Mouse (Mus musculus) heart, embryonic 16.5 days (tissue): ENCODE data around the gene Tmem51. TPM values are rescaled to one million over a fixed set of nuclear protein-coding genes. Genes with fewer than 3 reads are reported as not detected.

Experiments
- ATAC-seq: fragments of 200-750 bp; cut with Nextera tagmentation; replicated peaks from 2 replicates; pipeline ENCODE4 v1.8.0; 2017; ENCODE audit warnings: moderate number of reproducible peaks; ENCODE audit not compliant: insufficient read depth, low FRiP score; ENCODE audit errors: extremely low read depth
- H3K27ac ChIP-seq: fragments of 300-500 bp; sonication (generic); 2 replicates; pipeline ENCODE4 v1.5.1; 2014; ENCODE audit warnings: mild to moderate bottlenecking, low read length, control low read depth, moderate library complexity
- H3K27me3 ChIP-seq: fragments of 300-500 bp; sonication (generic); 2 replicates; pipeline ENCODE4 v1.6.1; 2014; ENCODE audit warnings: low read length, mixed read lengths; ENCODE audit not compliant: control insufficient read depth, insufficient read depth
- H3K36me3 ChIP-seq: fragments of 300-500 bp; sonication (generic); 2 replicates; pipeline ENCODE4 v1.6.1; 2014; ENCODE audit not compliant: control insufficient read depth, insufficient read depth
- H3K4me1 ChIP-seq: fragments of 300-500 bp; sonication (generic); 2 replicates; pipeline ENCODE4 v1.6.1; 2014; ENCODE audit warnings: low read length, mixed read lengths; ENCODE audit not compliant: control insufficient read depth, insufficient read depth
- H3K4me2 ChIP-seq: fragments of 300-500 bp; sonication (generic); 2 replicates; pipeline ENCODE4 v1.6.1; 2014; ENCODE audit warnings: low read depth, mild to moderate bottlenecking, control low read depth, low read length
- H3K4me3 ChIP-seq: fragments of 300-500 bp; sonication (generic); 2 replicates; pipeline ENCODE4 v1.5.1; 2014; ENCODE audit warnings: mild to moderate bottlenecking, control low read depth, low read length
- H3K9ac ChIP-seq: fragments of 300-500 bp; sonication (generic); 2 replicates; pipeline ENCODE4 v1.6.1; 2014; ENCODE audit warnings: low read length, control low read depth
- H3K9me3 ChIP-seq: fragments of 300-500 bp; sonication (generic); replicated peaks from 2 replicates; pipeline ENCODE4 v1.6.1; 2016; ENCODE audit warnings: low read length; ENCODE audit not compliant: control insufficient read depth
- WGBS: fragments of 180-500 bp; shearing (Covaris S2); extraction: QIAGEN DNeasy Blood & Tissue Kit; methylation state at CpG from one replicate; pipeline ENCODE4 v1.1.7; 2014; 5-methylcytosine and 5-hydroxymethylcytosine counted together
- polyA plus RNA-seq: library from polyadenylated mRNA; unstranded; fragments of >200 nt; fragmentation: Nextera tagmentation; extraction: Ambion mirVana; gene quantifications from 2 replicates; pipeline ENCODE4 v1.2.1, GENCODE M21; 2015

Tmem51 gene
- polyA plus RNA-seq, 1 experiment from 2014 or later = 49.2 TPM

DNA sequence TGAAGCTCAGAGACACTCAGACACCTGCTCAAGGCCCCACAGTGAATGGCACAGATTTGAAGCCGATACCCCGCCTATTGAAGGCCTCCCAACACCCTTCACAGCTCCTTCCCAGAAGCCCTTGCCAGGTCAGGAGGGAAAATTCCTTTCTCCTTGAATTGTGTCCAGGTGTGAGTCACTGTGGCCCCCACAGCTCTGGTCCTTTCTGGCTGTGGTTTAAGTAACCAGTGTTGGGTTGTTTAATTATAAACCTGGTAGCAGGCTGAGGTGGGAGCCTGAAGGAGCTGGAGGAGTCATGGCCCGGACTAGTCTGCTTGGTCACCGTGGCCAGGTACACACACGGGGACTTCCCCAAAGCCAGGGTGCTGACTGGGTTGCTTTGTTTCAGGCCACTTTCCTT is 37.1 kb downstream of the Tmem51 start:
- Histone ChIP-seq H3K36me3 (no peaks in the 10 kb centered on the region), H3K9ac (no peak overlapping the region), H3K4me1 (peaks cover 33% of the 10 kb centered on the region), H3K4me2 (no peak overlapping the region), H3K27ac (no peak overlapping the region), H3K27me3 (no peaks in the 10 kb centered on the region), H3K4me3 (no peak overlapping the region), H3K9me3 (no peaks in the 10 kb centered on the region)
- ATAC-seq = no peak
- WGBS = 84% methylated on average over 5 of the region's 5 CpGs

DNA sequence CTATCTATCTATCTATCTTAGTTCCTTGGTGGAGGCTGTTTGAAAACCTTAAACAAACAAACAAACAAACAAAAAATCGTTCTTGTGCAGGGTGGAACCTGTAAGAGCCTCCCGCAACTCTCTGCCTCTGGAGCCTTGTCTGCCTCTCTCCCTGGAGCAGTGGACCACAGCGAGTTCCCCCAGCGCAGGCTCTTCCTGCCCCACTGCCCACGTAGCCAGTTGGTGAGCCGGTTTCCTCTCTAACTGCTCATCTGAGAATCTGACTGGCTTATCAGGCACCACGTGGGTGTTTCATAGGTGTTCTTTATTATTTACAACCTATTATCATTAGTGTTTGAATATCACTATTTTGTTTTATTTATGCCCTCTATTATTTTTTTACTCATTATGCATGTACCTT is 37.6 kb downstream of the Tmem51 start:
- Histone ChIP-seq H3K27ac (no peak overlapping the region), H3K9me3 (no peaks in the 10 kb centered on the region), H3K27me3 (no peaks in the 10 kb centered on the region), H3K36me3 (no peaks in the 10 kb centered on the region), H3K4me3 (no peak overlapping the region), H3K9ac (no peak overlapping the region), H3K4me1 (peaks cover 38% of the 10 kb centered on the region), H3K4me2 (no peak overlapping the region)
- WGBS = 79% methylated on average over 7 of the region's 7 CpGs
- no peak for ATAC-seq

DNA sequence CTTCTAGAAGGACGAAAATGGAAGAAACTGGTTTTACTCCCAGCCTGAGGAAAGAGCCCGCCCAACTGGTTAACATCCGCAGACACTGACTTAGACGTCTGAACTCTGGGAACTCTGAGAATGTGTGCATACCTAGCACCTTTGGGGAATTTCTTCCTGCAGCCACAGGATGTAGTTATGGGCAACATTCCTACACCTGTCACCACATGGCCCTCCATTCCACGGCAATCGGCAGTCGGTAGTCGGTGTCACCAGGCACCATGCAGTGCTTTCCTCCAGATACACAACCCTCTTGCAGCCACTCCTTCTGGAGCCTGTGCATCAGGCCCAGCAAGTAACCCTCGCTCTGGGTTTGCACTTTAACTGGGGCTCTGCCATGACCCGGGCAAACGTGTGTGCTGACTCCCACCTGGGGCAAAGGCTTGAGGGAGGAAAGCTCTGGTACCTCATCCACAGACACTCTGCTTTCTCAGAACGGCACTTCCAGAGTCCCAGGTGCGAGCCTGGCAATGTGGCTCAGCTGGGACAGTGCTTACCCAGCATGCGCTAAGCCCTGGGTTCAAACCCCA is 38.4 kb downstream of the Tmem51 start:
- Histone ChIP-seq H3K9me3 (no peaks in the 10 kb centered on the region), H3K4me1 (peaks cover 42% of the 10 kb centered on the region), H3K4me3 (no peak overlapping the region), H3K4me2 (no peak overlapping the region), H3K36me3 (no peaks in the 10 kb centered on the region), H3K9ac (no peak overlapping the region), H3K27me3 (no peaks in the 10 kb centered on the region), H3K27ac (no peak overlapping the region)
- no peak for ATAC-seq
- WGBS = 75% methylated on average over 14 of the region's 14 CpGs

DNA sequence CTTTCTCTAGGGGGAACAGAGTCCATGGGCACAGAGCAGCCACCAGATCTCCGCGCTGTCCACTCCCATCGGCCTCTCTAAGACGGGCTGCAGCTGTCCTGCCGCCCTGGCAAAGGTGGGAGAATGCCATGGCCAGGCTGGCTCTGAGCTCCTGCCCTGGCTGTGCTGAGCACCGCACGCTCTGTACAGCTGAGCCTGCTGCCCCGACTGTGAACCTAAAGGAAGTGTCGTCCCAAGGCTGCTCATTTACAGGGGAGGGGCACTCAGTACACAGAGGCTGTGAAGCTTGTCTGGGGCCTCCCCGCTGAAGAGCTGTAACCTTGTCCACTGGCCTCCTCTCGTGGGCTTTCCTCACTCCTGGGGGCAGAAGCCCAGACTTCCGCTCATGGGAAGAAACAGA is 39.7 kb downstream of the Tmem51 start:
- no peaks in the 10 kb centered on the region for H3K9me3 ChIP-seq
- H3K9ac ChIP-seq = peak overlapping the region; percentile 58
- 43% methylated on average over 12 of the region's 12 CpGs for WGBS
- no peak for ATAC-seq
- H3K36me3 ChIP-seq = no peaks in the 10 kb centered on the region
- H3K4me1 ChIP-seq = peaks cover 51% of the 10 kb centered on the region
- H3K27me3 ChIP-seq = no peaks in the 10 kb centered on the region
- H3K4me2 ChIP-seq = no peak overlapping the region
- H3K4me3 ChIP-seq = no peak overlapping the region
- peak overlapping the region; percentile 35 for H3K27ac ChIP-seq

DNA sequence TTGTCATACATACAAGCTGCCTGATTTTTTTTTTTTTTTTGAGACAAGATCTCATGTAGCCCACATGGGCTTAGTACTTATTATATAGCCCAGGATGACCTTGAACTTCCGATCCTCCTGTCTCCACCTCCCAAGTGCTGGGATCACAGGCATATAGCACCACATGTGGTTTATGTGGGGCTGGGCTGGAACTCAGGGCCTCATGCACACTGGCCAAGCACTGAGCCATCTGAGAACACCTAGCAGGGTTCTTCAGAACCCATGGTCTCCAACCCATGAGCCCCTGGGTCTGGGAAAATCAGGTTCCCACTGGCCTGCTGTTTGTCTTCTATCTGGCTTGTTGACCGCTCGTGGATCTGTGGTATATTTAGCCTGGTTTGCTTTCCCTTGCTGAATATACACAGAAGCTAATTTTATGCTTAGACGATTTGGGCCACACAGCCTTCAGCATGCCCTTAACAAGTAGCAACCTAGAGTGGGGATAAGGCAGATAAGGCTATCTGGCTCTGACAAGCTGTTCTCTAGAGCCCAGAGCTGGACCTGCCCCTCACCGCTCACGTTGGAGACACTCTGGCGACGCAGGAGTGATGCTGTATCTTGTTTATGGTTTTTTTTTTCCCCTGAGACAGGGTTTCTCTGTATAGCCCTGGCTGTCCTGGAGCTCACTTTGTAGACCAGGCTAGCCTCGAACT is 44.3 kb downstream of the Tmem51 start:
- Histone ChIP-seq H3K4me3 (no peak overlapping the region), H3K36me3 (peaks cover 13% of the 10 kb centered on the region; the same call in 1 of the 2 replicates), H3K27ac (peak overlapping the region; percentile 97), H3K27me3 (no peaks in the 10 kb centered on the region), H3K9ac (peak overlapping the region; percentile 41; the same call in 1 of the 2 replicates), H3K4me2 (no peak overlapping the region), H3K4me1 (peaks cover 50% of the 10 kb centered on the region), H3K9me3 (no peaks in the 10 kb centered on the region)
- 39% methylated on average over 9 of the region's 9 CpGs for WGBS
- ATAC-seq = peak; percentile 88

DNA sequence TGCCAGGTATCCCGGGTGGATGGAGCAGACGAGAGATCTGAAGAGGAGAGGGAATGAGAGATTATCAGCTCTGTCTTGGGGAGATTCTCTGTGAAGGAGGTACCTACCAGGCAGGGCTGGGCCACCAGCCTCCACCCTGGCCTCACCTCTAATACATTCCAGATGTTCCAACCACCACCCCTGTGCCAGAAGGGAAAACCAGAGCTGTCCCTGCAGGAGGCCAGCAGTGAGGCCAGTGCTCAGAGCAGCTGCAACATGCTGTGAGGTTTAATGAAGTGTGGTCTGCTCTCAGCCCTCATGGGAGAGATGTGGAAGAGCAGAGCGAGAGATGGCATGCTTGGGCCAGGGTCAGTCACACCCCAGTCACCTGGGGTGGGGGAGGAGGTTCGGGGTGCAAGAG is 46.2 kb downstream of the Tmem51 start:
- no peaks in the 10 kb centered on the region for H3K9me3 ChIP-seq
- no peak overlapping the region for H3K27ac ChIP-seq
- no peaks in the 10 kb centered on the region for H3K27me3 ChIP-seq
- peaks cover 13% of the 10 kb centered on the region; the same call in 1 of the 2 replicates for H3K36me3 ChIP-seq
- no peak overlapping the region for H3K4me3 ChIP-seq
- H3K9ac ChIP-seq = no peak overlapping the region
- no peak overlapping the region for H3K4me2 ChIP-seq
- WGBS = 64% methylated on average over 4 of the region's 4 CpGs
- ATAC-seq = no peak
- peaks cover 35% of the 10 kb centered on the region for H3K4me1 ChIP-seq

DNA sequence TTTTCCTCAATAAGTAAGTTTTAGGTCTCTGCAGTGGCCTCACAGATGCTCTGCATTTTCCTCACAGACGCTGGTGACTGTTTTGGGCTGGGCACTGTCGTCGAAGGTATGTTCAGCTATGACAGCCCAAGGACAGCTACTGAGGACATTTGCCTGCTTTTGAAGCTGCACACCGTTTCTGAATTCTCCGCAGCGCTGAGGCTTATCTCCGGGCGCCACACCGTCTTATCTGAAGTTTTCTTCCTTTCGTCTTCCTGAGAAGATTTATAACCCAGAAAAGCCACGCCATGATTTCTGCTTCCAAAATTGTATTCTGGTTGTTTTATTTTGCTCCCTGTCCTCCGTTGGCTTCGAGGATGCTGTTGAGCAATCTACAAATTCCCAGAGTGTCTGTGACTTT is 55.6 kb downstream of the Tmem51 start:
- Histone ChIP-seq H3K27me3 (no peaks in the 10 kb centered on the region), H3K4me1 (0 out of 2 replicates have a peak, but pooled peaks cover 2% of the 10 kb centered on the region), H3K9me3 (0 out of 2 replicates have a peak, but pooled peaks cover 2% of the 10 kb centered on the region), H3K9ac (peak overlapping the region; percentile 35; the same call in 1 of the 2 replicates), H3K4me2 (0 out of 2 replicates have a peak overlapping the region, but pooled peaks have one; percentile 14), H3K4me3 (no peak overlapping the region), H3K27ac (no peak overlapping the region), H3K36me3 (peaks cover 22% of the 10 kb centered on the region)
- 13% methylated on average over 13 of the region's 13 CpGs for WGBS
- no peak for ATAC-seq

DNA sequence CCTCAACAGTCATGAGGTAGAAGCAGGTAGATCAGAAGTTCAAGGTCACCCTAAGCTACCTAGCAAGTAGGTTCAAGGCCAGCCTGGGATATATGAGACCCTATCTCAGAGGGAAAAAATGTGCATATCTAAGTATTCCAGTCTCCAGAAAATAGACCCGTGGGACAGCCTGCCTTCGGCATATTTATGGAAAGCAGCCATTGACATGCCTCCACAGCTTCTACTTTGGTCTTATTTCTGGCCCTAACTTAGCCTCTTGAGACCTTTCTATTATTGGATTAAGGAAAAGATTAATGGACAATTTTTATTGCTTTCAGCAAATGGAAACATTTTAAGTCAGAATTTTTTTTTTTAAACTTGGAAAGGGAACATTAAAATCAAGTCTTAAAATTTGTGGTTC is 57.1 kb downstream of the Tmem51 start:
- H3K4me3 ChIP-seq = no peak overlapping the region
- 0 out of 2 replicates have a peak, but pooled peaks cover 2% of the 10 kb centered on the region for H3K4me1 ChIP-seq
- 48% methylated on average over 2 of the region's 2 CpGs for WGBS
- H3K27ac ChIP-seq = no peak overlapping the region
- H3K4me2 ChIP-seq = no peak overlapping the region
- no peaks in the 10 kb centered on the region for H3K9me3 ChIP-seq
- no peak for ATAC-seq
- H3K36me3 ChIP-seq = peaks cover 13% of the 10 kb centered on the region
- H3K27me3 ChIP-seq = no peaks in the 10 kb centered on the region
- H3K9ac ChIP-seq = no peak overlapping the region

DNA sequence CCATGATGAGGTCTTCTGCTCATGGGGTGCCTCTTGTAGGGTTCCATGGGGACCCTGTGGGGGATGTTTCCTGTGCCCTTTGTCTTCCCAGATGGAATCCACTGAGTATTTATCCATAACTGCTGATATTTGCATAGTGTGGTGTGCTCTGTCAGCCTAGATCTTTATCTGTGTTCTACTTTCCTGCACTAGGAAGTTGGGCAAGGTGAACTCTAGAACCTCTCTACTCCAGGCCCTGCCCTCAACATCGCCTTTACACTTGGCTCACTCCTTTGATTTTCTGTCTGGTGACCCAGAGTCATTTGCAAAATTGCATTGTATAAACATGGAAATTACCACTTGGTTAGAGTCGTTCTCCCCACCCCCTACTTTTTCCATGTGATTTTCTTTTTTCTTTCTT is 59.6 kb downstream of the Tmem51 start:
- H3K4me3 ChIP-seq = no peak overlapping the region
- no peaks in the 10 kb centered on the region for H3K27me3 ChIP-seq
- H3K9ac ChIP-seq = no peak overlapping the region
- no peak for ATAC-seq
- WGBS = 85% methylated on average over 2 of the region's 2 CpGs
- H3K4me1 ChIP-seq = 0 out of 2 replicates have a peak, but pooled peaks cover 2% of the 10 kb centered on the region
- no peak overlapping the region for H3K27ac ChIP-seq
- H3K36me3 ChIP-seq = no peaks in the 10 kb centered on the region
- H3K9me3 ChIP-seq = no peaks in the 10 kb centered on the region
- H3K4me2 ChIP-seq = no peak overlapping the region
